Mouse (Mus musculus) hindbrain, embryonic 16.5 days (tissue): ENCODE measurements at regions not wholly inside any gene's neighbourhood (a gene's known extent, or its start where the extent isn't known, plus 50 kb on each side); places are given as distances from the start of the nearest gene placed in this dataset.

Source experiments
- ATAC-seq: fragments of 200-750 bp; cut with Nextera tagmentation; 2 replicates; pipeline ENCODE4 v1.8.0; 2017; ENCODE audit warnings: moderate TSS enrichment, moderate library complexity
- H3K27ac ChIP-seq: fragments of 300-500 bp; sonication (generic); 2 replicates; pipeline ENCODE4 v1.5.1; 2014; ENCODE audit warnings: low read depth, mild to moderate bottlenecking, control low read depth, low read length, moderate library complexity
- H3K27me3 ChIP-seq: fragments of 300-500 bp; sonication (generic); replicated peaks from 2 replicates; pipeline ENCODE4 v1.6.1; 2014; ENCODE audit warnings: low read length; ENCODE audit not compliant: control insufficient read depth, insufficient read depth
- H3K36me3 ChIP-seq: fragments of 300-500 bp; sonication (generic); 2 replicates; pipeline ENCODE4 v1.6.1; 2014; ENCODE audit warnings: mild to moderate bottlenecking, low read length, moderate library complexity, mixed read lengths; ENCODE audit not compliant: control insufficient read depth, insufficient read depth
- H3K4me1 ChIP-seq: fragments of 300-500 bp; sonication (generic); 2 replicates; pipeline ENCODE4 v1.6.1; 2014; ENCODE audit warnings: low read depth, low read length; ENCODE audit not compliant: control insufficient read depth, insufficient read depth
- H3K4me2 ChIP-seq: fragments of 300-500 bp; sonication (generic); 2 replicates; pipeline ENCODE4 v1.6.1; 2014; ENCODE audit warnings: mild to moderate bottlenecking, low read length, control low read depth, moderate library complexity
- H3K4me3 ChIP-seq: fragments of 300-500 bp; sonication (generic); 2 replicates; pipeline ENCODE4 v1.5.1; 2014; ENCODE audit warnings: mild to moderate bottlenecking, low read length, control low read depth, moderate library complexity
- H3K9ac ChIP-seq: fragments of 300-500 bp; sonication (generic); 2 replicates; pipeline ENCODE4 v1.6.1; 2014; ENCODE audit warnings: low read depth, mild to moderate bottlenecking, control low read depth, low read length, moderate library complexity
- H3K9me3 ChIP-seq: fragments of 300-500 bp; sonication (generic); 2 replicates; pipeline ENCODE4 v1.6.1; 2014; ENCODE audit warnings: mild to moderate bottlenecking, low read length, moderate library complexity; ENCODE audit not compliant: control insufficient read depth
- WGBS: fragments of 180-500 bp; shearing (Covaris S2); extraction: QIAGEN DNeasy Blood & Tissue Kit; methylation state at CpG from one replicate; pipeline ENCODE4 v1.1.7; 2014; 5-methylcytosine and 5-hydroxymethylcytosine counted together

DNA sequence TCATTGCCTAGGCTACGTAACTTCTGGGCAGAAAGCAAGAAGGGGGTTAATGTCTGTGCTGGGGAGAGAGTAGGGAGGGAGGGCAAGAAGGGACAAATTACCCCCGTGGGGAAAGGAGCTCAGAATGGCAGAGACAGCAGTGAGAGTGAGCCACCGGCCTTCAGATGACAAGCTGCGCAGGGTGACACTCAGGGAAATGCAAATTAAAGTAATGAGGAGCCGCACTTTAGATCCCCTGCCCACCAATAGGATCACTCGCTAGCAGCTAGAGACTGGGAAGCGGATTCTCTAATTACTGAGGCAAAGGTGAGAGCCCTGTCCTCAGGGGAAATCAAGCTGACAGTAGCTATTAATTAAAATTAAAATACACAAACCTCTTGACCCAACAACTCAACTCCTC, 202.5 kb downstream of the Arhgef10l start:
- no peak overlapping the region for H3K9ac ChIP-seq
- no peaks in the 10 kb centered on the region for H3K36me3 ChIP-seq
- no peaks in the 10 kb centered on the region for H3K9me3 ChIP-seq
- no peak overlapping the region for H3K4me2 ChIP-seq
- H3K4me3 ChIP-seq: no peak overlapping the region
- H3K27me3 ChIP-seq: no peaks in the 10 kb centered on the region; the same call in 1 of the 2 replicates
- ATAC-seq: no peak
- H3K4me1 ChIP-seq: peaks cover 8% of the 10 kb centered on the region; the same call in 1 of the 2 replicates
- 21% methylated on average over 7 of the region's 7 CpGs for WGBS
- no peak overlapping the region for H3K27ac ChIP-seq

- WGBS: 58% methylated on average over 16 of the region's 16 CpGs
- ATAC-seq: no peak
- no peak overlapping the region for H3K4me3 ChIP-seq
- H3K27me3 ChIP-seq: no peaks in the 10 kb centered on the region; the same call in 1 of the 2 replicates
- no peak overlapping the region for H3K9ac ChIP-seq
- no peak overlapping the region for H3K4me2 ChIP-seq
- H3K4me1 ChIP-seq: peaks cover 8% of the 10 kb centered on the region; the same call in 1 of the 2 replicates
- H3K36me3 ChIP-seq: no peaks in the 10 kb centered on the region
- H3K9me3 ChIP-seq: no peaks in the 10 kb centered on the region
- no peak overlapping the region for H3K27ac ChIP-seq
Measured at GRCm38 (mm10) chr4:140461317-140461716, 204.5 kb downstream of the Arhgef10l start.

DNA sequence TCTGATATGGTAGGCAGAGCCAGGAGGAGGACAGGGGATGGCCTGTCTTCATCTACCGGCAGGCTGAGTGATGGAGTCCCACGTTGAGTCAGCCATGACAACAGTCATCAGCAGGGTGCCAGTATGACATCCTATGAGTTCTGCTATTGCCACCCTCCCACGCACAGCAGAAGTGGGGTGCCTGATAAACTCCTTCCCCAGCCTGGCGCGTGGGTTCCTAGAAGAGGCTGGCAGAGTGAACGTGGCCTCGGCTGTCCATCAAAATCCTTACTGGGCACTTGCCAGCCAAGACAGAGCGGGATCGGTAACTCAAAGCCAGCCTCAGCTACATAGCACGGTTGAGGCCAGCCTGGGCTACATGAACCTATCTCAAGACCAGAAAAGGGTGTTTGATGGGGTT, 202.5 kb upstream of the Igsf21 start:
- WGBS: 89% methylated on average over 10 of the region's 10 CpGs
- no peak overlapping the region for H3K9ac ChIP-seq
- H3K36me3 ChIP-seq: no peaks in the 10 kb centered on the region
- no peaks in the 10 kb centered on the region for H3K27me3 ChIP-seq
- ATAC-seq: no peak
- H3K9me3 ChIP-seq: no peaks in the 10 kb centered on the region
- no peak overlapping the region for H3K27ac ChIP-seq
- no peak overlapping the region for H3K4me3 ChIP-seq
- peaks cover 7% of the 10 kb centered on the region for H3K4me1 ChIP-seq
- H3K4me2 ChIP-seq: no peak overlapping the region

GRCm38 (mm10) chr4:140446455-140446854, 199.9 kb upstream of the Igsf21 start:
- Histone ChIP-seq H3K27ac (no peak overlapping the region), H3K36me3 (no peaks in the 10 kb centered on the region), H3K27me3 (no peaks in the 10 kb centered on the region), H3K4me2 (no peak overlapping the region), H3K9ac (no peak overlapping the region), H3K4me3 (no peak overlapping the region), H3K9me3 (no peaks in the 10 kb centered on the region), H3K4me1 (no peaks in the 10 kb centered on the region; the same call in 1 of the 2 replicates)
- 95% methylated on average over 6 of the region's 6 CpGs for WGBS
- no peak for ATAC-seq

DNA sequence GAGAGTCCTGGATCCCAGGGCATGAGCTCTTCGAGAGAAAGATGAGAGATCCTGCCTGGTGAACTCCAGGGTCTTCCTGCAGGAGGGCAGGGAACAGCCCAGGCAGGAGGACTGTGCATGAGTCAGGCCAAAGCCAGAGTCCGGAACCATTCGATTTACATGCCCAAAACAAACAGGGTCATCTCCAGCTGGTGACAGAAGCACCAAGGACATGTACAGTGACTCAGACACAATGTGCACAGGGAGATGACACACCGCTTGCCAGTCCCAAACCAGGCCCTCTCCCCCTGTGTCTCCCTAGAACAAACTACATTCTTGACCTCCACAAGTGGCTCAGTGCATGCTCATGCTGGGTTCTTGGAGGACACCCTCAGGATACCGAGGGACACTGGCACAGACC, 199.3 kb upstream of the Igsf21 start:
- Histone ChIP-seq H3K4me3 (no peak overlapping the region), H3K4me1 (no peaks in the 10 kb centered on the region; the same call in 1 of the 2 replicates), H3K36me3 (no peaks in the 10 kb centered on the region), H3K4me2 (no peak overlapping the region), H3K27ac (no peak overlapping the region), H3K9me3 (no peaks in the 10 kb centered on the region), H3K9ac (no peak overlapping the region), H3K27me3 (no peaks in the 10 kb centered on the region)
- WGBS: 87% methylated on average over 5 of the region's 5 CpGs
- no peak for ATAC-seq

DNA sequence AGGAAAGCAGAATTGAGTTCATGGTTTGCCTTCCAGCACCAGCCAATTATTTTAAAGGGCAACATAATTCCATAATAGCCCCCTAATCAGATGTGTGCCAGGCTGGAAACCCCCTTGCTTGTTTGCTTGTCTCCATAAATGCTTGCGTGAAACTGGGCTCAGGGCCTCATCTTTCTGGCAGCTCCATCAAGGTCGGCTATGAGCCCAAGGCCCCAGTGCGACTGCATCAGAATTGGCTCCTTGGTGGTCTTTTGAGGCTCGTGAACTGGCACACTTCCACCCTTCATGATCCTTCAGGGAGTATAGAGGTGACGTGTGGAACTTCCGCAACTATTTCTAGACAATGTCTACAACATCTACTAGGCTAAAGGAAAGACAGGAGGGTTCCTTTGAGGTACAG, 196.6 kb upstream of the Igsf21 start:
- Histone ChIP-seq H3K27ac (no peak overlapping the region), H3K9me3 (no peaks in the 10 kb centered on the region), H3K4me3 (no peak overlapping the region), H3K27me3 (no peaks in the 10 kb centered on the region), H3K4me1 (no peaks in the 10 kb centered on the region; the same call in 1 of the 2 replicates), H3K36me3 (no peaks in the 10 kb centered on the region), H3K4me2 (no peak overlapping the region), H3K9ac (no peak overlapping the region)
- 75% methylated on average over 6 of the region's 6 CpGs for WGBS
- no peak for ATAC-seq

GRCm38 (mm10) chr4:140441805-140442204, 195.2 kb upstream of the Igsf21 start:
- H3K27ac ChIP-seq: no peak overlapping the region
- no peaks in the 10 kb centered on the region for H3K27me3 ChIP-seq
- H3K4me1 ChIP-seq: no peaks in the 10 kb centered on the region; the same call in 1 of the 2 replicates
- no peak overlapping the region for H3K4me2 ChIP-seq
- no peaks in the 10 kb centered on the region for H3K36me3 ChIP-seq
- no peaks in the 10 kb centered on the region for H3K9me3 ChIP-seq
- WGBS: 72% methylated on average over 8 of the region's 8 CpGs
- no peak overlapping the region for H3K9ac ChIP-seq
- no peak for ATAC-seq
- H3K4me3 ChIP-seq: no peak overlapping the region

DNA sequence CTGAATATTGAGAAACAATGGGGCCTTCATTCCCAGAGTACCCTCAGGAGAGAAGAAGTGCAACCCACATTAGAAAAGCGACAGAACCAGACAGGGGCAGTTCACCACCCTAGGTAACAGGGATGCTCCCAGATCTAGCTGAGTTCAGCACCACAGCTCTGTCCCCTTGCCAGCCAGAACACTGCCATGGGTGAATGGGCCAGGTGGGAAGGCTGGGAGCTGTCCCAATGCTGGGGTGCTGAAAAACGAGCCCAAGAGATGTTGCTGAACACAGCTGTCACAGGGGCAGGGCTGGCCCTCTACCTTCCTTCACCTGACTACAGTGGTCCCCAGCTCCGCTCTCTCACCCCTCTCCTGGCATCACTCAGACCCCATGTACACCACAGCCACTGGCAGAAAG, 193.3 kb upstream of the Igsf21 start:
- no peak for ATAC-seq
- H3K27ac ChIP-seq: no peak overlapping the region
- H3K9ac ChIP-seq: no peak overlapping the region
- no peaks in the 10 kb centered on the region for H3K27me3 ChIP-seq
- no peaks in the 10 kb centered on the region for H3K9me3 ChIP-seq
- H3K4me1 ChIP-seq: peaks cover 2% of the 10 kb centered on the region; the same call in 1 of the 2 replicates
- 16% methylated on average over 3 of the region's 3 CpGs for WGBS
- no peak overlapping the region for H3K4me3 ChIP-seq
- H3K36me3 ChIP-seq: no peaks in the 10 kb centered on the region
- no peak overlapping the region for H3K4me2 ChIP-seq

- no peaks in the 10 kb centered on the region for H3K9me3 ChIP-seq
- WGBS: 64% methylated on average over 3 of the region's 3 CpGs
- no peak overlapping the region for H3K4me2 ChIP-seq
Measured at GRCm38 (mm10) chr4:140436030-140436429, 189.4 kb upstream of the Igsf21 start.

More at GRCm38 (mm10) chr4:140436030-140436429, 189.4 kb upstream of the Igsf21 start:
- Histone ChIP-seq H3K9ac (no peak overlapping the region), H3K4me3 (no peak overlapping the region), H3K36me3 (no peaks in the 10 kb centered on the region), H3K27me3 (no peaks in the 10 kb centered on the region), H3K4me1 (peaks cover 5% of the 10 kb centered on the region; the same call in 1 of the 2 replicates), H3K27ac (no peak overlapping the region)
- ATAC-seq: no peak
